Mouse (Mus musculus): ENCODE data around the gene Ifrd2.

DNA sequence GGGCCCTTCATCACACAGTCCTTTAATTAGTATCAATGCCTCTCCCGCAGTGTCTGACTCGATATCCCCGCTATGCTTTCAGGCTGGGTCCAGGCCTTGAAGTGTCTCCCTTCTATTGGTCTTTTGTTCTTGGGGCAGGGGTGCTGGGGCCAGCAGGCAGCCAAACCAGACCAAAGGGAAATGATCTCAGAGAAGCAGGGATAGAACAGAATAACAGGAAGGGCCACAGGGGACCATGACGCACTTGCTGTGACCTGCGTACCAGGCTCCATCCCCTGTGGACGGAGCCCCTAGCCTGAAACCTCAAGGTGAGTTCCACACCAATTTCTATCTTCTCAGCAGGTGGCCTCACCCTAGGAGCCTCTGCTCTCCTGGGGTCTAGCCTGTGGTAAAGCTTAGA, 30.7 kb downstream of the Ifrd2 start:
- TF ChIP-seq POLR2A (IDR thresholded peaks at IDR 0.05; ENCODE audit: control insufficient read depth, extremely low read depth, insufficient read depth, low read length, poor library complexity): no peak
- TF ChIP-seq CTCF (IDR thresholded peaks at IDR 0.05; ENCODE audit: borderline replicate concordance, control insufficient read depth, extremely low read depth, insufficient read depth, low read length, poor library complexity): no peak

Measured in thymus, adult 2 months (tissue).